Mouse (Mus musculus) kidney, adult 9 months (tissue): ENCODE results near the gene Kif27.
A peak's percentile ranks its signal among the peaks of the same experiment; 100 is the strongest.
"Not testable (repeated sequence)": the region's sequence is repeated elsewhere in the genome, so short reads cannot be mapped to it uniquely, and the experiment has no call there.

Experiments
- DNase-seq: peaks from one replicate; pipeline ENCODE4 v3.0.0; 2022

Kif27 gene

DNA sequence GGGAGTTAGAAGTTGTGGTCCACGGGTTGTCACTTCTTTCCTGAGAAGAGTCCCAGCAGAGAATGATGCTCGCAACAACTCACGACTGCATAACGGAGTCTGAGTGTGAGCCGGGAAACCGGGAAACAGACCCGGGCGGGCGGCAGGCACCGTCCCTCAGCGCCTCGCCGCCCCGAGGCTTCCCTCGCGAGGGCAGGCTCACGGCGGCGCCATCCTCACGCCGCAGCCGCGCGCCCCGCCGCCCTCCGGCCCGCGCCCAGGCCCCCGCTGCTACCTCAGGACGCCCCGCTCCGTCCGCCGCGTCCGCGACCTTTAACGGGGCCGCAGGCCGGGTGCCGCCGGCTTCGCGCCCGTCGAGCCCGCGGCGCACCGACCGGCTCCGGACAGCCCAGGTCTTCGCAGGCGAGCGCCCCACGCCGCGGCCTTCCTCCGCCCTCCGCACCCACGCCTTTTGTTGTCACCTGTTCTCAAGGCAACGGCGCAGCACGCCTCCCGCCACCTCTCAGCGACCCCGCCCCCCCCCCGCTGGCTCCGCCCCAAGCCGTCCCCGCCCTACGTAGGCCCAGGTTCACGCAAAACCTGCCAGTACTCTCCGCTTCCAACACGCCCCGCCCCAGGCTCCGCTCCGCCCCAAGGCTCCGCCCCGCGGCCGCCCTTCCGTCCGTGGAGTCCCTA, at the start of gene Kif27:
Gene Kif27, minus strand, starts transcription at position 494 of the 675 bp plus-strand sequence.
- DNase-seq: peak; percentile 88

DNA sequence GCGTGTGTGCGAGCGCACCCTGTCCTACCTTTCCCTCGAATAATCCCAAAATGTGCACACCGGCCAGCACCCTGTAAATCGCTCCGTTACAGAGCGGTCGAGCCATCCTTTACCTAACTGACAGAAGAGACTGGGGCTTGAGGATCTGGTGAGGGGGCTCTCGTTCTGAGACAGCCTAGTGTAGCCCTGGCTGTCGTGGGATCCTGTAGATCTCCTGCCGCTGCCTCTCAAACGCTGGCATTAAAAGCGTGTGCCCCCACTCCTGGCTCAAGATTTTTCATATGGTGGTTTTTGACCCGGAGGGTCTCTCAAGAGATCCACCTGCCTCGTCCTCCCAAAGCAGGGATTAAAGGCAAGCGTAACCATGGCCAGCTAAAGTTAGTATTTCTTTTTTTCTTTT, 44.3 kb upstream of the Kif27 start, which contains the start of gene Hnrnpk:
Gene Hnrnpk, minus strand, starts transcription at position 101 of the 400 bp plus-strand sequence.
- not testable (repeated sequence) for DNase-seq

DNA sequence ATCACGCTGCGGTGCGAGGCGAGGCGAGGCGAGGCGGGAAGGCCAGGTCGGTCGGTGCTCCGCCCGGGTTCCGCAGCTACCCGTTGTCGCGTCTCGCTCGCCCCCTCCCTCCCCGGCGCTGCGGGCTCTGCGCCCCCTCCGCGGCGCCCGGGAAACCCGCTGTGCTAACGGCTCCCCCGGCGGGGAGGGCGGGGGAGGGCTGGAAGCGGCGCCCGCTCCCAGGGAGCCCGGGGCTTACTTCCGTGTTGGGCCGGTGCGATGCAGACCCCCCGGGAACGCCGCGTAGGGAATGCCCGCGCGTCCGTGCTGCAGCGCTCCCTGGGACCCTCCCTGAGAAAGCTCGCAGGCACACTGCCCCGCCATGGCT, 43.8 kb upstream of the Kif27 start:
- DNase-seq: no peak

DNA sequence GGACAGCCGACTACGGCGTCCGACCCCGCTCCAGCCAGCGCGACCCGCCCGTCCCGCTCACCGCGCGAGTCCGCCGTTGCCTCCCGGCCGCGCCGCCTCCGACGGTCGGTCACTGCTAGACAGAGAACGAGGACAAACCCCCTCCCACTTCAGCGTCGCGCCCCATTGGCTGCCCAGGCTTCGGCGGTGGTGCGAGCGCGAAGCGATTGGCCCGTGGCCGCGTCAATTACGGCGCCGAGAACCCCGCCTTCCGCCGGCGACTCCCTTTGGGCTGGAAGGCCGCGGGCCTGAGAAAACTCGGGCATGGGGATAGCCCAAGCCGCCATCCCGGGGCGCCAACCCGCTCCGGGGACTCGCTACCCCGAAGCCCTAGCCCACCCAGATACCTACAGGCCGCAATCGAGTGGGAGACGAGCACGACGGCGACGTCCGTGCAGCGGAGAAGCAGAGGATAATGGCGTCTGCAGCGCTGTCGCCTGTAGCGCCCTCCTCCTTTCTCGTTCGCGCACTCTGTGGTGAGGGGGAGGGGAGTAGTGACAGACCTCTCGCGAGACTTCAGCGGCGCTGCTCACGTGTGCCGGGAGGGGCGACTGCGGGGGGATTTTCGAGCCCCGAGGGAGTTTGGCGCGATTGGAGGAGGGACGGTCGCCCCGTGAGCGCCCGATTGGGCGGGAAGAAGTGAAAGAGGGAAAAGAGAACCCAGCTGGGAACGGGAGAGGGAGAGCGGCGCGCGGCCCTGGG, 43.3 kb upstream of the Kif27 start, which contains the start of gene Rmi1:
Gene Rmi1, plus strand, starts transcription at position 246 of the 741 bp plus-strand sequence.
- DNase-seq: peak; percentile 97

DNA sequence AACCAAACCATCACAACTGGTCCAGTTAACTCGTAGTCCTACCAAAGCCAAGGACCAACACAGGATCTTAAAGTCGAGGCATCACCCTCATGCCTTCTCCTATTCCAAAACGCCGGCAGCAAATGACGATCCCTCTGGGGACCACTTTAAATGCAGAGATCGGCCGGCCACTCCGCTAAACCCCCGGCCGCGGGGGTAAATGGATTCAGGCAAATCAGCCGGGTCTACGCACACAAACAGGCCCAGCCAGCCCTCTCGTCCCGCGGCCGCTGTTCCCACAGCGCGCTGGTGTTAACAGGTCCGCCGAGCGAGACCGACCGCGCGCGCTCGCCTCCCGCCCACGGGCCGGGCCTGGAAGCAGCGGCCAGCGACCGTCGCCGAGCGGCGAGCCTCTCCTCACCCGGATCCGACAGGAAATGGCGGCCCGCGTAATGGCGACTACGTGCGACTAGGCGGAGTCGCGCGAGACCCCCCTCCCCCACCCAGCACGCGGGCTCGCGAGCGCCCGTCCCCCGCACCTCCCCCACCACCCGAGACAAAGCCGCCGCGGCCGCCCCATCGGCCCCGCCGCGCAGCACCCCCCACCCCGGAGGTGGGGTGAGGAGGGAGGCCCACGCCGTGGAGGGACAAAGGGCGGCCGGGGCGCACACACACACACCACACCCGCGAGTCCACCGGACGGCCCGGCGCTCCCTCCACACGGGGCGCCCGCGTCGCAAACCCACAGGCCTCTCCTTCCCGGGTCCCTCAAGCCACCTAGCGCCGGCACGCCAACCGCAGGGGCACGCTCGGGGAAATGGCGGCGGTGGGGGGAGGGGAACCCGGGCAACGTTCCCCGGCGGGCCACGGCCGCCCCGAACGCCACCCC, 42.4 kb upstream of the Kif27 start:
- peak; percentile 70 for DNase-seq

DNA sequence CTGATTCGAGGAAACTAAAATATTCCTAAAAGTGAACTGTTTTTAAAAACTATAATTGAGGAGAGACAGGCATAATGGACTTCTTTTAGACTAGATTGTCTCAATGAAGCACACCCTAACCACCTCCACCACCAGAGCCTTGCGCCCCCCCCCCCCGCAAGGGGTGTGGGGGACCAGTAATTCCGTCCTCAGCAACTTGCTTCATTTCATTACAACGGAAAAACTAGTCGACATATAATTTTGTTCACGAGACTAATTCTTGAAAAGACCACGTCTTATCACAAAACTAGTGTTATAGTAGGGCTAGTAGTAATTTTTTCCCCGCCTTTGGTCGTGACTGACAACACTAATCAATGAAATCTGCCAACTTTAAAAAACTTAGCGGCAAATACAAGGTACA, 41.7 kb upstream of the Kif27 start:
- DNase-seq: no peak

DNA sequence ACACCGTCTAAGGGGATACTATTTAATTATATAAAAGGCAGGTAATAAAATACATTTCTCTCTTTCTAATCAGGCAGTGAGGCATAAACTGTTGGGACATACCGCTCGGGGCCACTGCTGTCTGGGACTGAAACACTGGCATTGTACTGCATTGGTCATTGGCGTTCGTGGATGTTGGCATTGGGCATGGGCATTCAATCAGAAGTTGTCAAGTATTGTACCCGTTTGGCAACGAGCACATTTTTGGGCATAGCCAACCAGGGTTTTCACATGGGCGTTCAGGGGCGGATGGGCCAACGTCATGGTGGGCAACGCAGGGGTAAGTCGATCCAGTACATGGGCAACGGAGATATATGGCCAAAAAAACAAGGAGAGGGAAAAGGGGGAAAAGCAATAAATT, 38.7 kb upstream of the Kif27 start:
- no peak for DNase-seq

DNA sequence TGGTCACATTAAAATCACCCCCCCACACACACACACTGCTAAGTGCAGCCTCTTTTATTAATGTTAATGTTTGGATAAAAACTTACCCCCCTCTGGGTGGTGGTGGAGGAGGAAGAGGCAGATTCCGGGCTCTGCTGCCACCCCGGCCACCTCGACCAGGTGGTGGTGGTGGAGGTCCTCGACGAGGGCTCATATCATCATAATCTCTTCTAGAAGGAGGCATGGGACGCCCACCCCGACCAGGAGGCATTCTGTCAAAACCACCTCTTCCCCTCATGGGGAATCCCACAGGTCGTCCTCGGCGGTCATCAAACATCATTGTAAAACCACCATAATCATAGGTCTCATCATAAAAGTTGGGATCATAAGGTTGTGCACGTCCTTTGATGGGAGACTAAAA, 35.5 kb upstream of the Kif27 start:
- DNase-seq: not testable (repeated sequence)

DNA sequence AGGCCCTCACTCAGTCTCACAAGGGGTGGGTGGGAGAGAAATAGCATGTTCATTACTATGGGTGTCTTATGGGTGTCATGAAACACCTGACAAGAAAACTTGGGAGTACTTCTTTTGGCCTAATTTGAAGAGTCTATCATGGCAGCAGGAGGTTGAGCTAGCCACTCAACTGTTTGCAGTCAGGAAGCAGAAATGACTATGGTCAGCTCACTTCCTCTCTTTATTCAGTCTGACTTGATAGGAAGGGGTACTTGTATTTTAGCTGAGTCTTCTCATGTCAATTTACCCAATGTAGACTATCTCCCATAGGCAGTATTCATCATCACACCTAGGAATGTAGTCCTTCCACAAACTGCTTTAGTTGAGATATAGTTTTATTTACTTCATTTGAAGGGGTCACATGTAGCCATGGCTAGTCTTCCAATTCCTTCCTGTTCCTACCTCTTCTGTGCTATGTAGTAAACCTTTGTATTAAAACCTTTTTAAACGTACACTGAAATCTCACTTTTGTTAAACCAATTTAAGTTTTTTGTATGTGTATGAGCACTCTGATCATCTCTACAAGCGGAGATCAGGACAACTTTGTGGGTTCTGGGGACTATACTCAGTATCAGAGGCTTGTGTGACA, 30.5 kb upstream of the Kif27 start:
- DNase-seq: no peak

DNA sequence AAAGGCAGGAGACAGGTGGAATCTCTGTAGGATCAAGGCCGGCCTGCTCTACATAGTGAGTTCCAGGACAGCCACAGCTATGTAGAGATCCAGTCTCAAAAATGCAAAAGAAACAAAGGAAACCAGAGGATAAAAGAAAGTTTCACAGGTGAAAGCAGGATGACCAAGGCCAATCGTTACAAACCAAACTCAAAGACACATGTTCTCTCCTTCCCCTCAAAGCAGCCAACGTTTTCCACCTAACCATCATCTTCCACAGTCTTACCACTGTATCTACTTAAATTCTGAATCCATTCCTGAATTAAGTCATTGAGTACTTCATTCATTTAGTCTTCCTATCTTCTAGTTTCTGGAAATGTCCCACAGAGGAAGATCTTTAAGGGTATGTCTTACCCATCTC, 29.5 kb upstream of the Kif27 start:
- DNase-seq: no peak

DNA sequence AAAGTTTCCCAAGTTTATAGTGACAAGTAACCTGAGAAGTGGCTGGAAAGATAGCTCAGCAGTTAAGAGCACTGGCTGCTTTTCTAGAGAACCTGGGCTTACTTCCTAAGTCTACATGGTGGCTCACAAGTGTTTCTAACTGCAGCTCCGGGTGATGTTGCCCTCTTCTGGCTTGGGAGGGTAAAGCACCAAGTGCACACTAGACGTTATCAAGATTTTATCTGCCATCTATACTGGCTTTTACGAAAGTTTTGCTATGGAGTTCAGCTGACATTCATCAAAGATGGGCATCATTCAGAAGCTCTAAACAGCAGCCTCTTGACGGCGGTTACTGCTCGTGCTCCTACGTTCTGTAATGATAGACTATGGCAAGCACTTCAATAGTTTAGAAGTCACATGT, 29.0 kb upstream of the Kif27 start:
- peak; percentile 79 for DNase-seq

DNA sequence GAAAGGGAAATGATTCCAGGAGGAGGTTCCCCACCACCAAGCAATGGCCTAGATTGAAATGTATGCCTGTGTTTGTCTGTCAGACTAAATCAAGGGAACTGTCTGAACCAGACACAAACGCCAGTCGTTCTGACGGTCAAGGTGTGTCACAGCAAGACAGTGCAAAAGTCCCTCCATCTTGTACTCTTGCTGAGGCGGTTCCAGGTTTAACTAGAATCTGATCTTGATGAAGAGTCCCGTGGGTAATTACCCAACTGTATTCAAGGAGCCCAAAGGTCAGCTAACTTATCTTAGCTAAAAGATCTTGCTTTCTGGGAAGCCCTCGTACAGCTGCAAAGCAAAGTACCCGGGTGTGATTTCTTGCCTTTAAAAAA, 26.6 kb upstream of the Kif27 start:
- no peak for DNase-seq

DNA sequence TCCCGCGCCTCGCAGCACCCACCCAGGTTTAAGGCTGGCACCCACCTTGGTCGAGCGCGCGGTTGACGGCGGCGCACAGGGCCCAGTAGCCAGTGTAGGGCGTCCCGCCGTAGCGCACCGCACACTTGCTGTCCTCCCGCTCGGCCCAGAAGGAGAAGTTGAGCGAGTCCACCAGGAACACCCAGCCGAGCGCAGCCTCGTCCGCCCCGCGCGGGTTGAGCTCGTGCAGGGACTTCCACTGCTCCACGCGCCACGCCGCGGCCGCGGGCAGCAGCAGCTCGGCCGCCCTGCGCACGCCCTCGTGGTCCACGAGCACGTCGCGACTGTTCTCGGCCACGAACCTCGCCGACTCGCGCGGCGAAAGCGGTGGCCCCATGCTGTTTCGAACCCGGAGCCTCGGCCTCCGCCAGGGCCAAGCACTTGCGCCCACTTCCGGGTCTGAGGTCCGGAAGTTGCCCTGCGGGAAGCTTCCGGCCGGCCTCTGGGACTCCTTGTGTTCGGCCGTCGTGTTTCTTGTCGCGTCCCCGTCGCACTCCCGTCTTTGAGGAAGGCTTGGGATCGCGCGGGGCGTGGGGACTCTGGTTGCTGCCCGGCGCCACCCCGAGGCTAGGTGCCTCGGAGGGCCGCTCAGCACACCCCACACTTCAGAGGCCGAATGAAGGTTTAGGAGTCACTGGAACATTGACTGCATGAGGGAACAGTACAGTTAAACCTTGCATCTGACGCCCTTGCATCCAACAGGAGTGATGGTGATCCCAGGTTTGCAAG, 26.0 kb upstream of the Kif27 start, which contains the start of gene 2210016F16Rik:
Gene 2210016F16Rik, minus strand, starts transcription at position 447 of the 768 bp plus-strand sequence.
- DNase-seq: peak; percentile 65

DNA sequence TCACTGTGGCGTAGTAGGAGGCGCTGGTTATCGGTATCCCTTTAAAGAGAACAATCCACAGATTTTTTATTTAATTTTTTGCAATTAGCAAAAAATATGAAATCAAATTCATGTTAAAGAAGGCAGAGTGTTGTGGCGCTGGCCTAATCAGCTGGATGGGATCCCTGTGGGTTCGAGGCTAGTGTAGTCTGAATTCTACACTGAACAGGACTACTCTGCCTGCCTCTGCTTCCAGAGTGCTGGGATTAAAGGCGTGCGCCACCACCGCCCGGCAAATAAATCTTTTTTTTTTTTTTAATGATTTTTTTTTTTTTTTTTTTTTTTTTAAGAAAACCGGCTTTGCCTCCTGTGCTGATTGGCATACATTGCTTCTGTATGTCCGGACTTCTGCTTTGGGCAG, 25.4 kb upstream of the Kif27 start:
- DNase-seq: no peak

DNA sequence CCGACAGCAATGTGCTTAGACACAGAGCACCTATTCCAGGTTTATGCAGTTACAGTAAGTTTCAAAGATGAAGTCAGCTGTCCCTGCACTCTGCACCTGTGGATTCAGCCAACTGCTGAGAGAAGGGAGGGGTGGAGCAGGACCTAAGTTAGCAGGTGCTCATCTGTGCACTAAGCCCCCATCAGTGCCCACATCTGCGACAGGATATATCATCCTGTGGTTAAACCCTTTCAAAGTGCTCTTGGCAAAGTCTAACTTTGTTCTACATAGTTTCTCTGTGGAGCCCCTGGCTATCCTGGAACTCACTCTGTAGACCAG, 14.2 kb upstream of the Kif27 start:
- no peak for DNase-seq

DNA sequence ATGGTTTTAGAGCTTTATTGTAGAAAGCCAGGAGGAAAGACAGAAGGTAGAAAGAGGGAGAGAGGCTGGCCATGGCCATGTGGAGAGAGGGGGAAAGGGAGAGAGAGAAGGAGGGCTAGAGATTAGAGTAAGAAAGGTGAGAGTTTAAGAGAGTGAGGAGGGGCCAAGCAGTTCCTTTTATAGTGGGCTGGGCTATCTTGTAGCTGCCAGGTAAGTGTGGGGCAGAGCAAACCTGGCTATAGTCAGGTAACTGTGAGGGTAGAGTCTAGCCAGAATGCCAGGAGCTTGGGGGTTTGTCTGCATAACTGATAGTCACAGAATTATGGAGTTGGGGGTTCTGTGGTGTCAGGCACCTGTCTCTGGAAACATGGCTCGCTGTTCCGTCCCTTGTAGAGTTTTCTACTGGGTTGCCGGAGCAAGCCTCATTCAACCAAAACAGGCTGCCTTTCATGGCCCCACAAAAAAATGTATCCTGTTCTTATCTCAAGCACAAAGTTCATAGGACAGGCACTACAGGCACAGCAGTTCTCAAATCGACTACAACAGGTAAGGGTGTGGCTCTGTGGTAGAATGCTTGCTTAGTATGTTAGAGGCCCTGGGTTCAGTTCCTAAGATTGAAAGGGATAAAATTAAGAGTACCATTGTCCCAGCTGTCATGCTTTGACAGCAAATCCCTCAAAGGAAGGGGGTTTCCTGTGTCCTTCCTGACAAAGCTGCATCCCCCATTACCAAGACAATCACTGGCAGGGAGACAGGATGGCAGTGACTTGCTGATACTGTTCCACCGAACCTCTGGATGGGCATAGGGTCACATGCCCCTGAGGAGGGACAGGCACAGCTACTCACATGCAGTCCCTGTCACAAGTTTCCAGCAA, 13.6 kb upstream of the Kif27 start:
- DNase-seq: no peak

DNA sequence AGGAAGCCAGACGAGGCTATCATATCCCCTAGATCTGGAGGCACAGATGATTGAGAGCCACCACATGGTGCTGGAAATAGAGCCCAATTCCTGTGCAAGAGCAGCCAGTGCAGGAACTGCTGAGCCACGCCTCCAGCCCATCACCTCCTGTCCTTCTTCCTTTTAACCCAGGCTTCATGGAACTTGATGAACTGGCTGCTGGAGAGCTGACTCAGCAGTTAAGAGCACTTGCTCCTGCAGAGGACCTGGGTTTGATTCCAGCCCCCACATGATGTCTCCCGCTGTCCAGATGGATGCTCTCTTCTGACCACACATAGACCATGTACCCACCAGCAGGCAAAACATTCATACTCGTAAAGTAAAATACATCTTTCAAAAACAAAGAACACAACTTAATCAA, 9.9 kb upstream of the Kif27 start:
- DNase-seq: no peak

DNA sequence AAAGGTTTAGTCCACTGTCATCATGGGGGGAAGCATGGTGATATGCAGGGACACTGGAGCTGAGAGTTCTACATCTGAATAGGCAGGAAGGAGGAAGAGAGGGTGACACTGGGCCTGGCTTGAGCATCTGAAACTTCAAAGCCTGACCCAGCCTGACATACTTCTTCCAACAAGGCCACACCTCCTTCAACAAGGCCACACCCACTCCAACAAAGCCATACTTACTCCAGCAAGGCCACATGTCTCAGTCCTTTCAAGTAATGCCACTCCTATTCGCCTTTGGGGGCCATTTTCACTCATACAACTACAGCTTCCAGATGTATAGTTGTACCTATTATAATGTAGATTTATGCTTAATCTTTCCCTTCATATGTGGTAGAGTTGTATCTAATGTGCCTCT, 8.7 kb upstream of the Kif27 start:
- DNase-seq: no peak

DNA sequence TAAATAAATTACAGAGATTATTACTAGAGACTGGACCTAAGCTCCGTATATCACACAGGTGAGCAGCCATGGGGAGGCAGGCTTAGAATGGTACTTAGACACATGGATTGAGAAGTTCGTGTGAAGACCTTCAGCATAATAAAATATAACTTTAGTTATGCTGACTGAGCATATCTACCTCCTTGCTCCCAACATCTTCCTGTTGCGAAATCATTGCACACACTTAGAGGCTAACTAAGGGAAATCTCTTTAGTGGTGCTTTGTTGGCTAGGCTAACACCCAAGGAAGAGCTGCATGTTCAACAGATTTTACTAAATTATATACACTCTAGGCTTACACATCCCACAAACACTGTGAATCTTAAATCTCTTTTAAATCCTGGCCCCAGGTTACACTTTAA, 7.5 kb upstream of the Kif27 start:
- DNase-seq: no peak

DNA sequence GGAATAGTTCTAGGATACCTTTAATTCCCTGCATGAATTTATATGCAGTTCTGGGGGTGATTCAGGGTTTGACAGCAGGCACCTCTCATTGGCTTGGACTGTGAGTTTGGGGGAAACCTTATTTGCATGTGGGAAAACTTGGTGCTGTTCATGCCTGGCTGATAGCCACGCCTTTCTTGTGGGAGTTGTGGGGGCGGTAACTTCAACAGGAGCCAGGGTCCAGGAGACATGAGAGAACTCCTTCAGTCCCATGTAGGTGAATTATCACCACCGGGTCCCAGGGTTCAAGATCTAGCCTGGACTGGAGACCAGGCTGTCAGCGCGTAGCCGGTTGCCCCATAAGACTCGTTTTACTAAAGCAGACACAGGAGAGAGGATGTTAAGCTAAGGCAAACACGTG, 6.3 kb upstream of the Kif27 start:
- peak; percentile 28 for DNase-seq
